Mouse (Mus musculus) heart, postnatal 25 days (tissue): ENCODE measurements around the gene Ino80b. TPM values are rescaled to one million over a fixed set of nuclear protein-coding genes. Genes with fewer than 3 reads are reported as not detected.
A peak's percentile ranks its signal among the peaks of the same experiment; 100 is the strongest.

Experiments used
- DNase-seq: peaks from one replicate; pipeline ENCODE4 v3.0.0; 2022; ENCODE audit warnings: low spot score
- intact Hi-C: fragments of 180-260 bp; cut with DNase I; formaldehyde crosslinking; loops from one replicate; pipeline ENCODE4 v1.15.1; 2025
- microRNA-seq: library from miRNA; unstranded; fragments of <30 nt; microRNA quantifications from one replicate; pipeline ENCODE4 v1.2.0, GENCODE M21; 2022
- total RNA-seq, 2 experiments: library from RNA; stranded (reverse); gene quantifications; 2 replicates each; pipeline ENCODE4 v1.2.3; 2021

Gene Ino80b
- total RNA-seq, 2 experiments from 2014 or later = 7.0 to 12.7 TPM

DNA sequence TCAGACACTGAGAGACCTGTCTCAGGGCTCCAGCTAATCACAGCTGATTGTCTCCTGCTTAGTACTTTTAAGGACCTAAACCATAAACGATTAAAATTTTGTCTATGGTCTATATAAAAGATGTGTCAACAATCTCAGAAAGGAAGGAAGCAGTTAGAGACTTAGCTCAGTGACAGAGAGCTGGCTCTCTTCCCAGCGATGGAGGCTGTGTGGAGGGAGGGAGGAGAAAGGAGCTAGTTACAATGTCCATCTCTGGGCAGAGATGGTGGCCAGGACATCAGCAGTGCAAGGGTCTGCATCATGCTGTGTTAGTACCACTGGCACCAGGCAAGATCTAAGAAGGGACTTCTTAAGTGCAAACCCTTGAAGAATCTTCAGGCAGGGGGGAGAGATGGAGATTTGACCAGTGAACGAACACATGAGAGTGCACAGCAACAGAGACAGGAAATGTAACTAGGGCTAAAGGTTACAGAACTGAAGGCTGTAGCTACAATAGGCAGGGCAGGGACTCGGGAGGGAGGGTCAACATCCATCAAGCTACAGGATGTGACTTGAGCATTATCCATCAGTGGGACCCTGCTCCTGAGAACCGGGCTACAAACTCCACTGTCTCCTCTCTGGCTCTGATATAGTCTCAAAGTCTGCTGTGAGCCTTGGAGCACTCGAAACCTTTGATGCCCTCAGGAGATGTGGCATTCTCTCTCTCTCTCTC is 32.7 kb downstream of the Ino80b start:
- no peak for DNase-seq
- intact Hi-C loops = no loop called here

DNA sequence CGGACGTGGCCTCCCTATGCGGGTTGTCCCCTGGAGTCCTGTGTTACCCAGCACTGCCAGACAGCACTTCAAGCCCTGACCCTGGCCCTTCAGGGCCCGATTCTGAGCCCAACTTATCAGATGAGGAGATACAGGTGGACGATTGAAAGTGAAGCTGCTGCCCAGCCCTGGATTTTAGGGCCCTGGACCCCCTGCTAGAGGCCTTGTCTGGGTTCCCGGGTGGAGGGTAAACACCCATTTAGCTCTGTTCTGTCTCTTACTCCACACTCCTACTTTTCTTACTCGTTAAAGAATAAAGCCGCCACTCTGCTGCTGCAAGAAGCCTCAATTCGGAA is 37.3 kb downstream of the Ino80b start:
- DNase-seq = no peak
- intact Hi-C loops = no loop called here

DNA sequence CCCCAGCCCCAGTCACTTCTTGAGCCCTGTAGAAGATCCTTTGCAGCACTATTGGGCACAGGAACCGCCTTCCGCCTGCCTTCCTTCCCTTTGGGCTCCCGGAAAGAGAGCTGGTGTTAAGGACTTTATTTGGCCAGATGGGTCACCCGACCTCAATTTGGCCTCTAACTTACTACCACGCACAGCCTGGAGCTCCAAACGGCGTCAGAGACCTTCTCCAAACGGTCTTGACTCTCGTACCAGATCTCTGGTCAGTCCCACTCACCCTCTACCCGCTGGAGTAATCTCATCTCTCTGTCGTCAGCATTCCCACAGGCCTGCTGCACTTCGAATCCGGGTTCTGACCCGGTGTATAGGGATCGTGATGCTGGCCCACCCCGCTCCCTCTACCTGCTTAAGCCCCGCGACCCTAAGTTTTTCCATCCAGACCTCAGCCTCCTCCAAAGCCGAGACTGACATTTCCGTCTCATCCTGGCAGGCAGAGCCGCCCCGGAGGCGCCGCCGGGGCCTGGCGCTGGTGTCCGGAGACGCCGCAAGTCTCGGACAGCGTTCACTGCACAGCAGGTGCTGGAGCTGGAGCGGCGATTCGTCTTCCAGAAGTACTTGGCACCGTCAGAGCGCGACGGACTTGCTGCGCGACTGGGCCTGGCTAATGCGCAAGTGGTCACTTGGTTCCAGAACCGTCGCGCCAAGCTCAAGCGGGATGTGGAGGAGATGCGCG is 37.9 kb downstream of the Ino80b start:
- no peak for DNase-seq
- intact Hi-C loops = no loop called here

DNA sequence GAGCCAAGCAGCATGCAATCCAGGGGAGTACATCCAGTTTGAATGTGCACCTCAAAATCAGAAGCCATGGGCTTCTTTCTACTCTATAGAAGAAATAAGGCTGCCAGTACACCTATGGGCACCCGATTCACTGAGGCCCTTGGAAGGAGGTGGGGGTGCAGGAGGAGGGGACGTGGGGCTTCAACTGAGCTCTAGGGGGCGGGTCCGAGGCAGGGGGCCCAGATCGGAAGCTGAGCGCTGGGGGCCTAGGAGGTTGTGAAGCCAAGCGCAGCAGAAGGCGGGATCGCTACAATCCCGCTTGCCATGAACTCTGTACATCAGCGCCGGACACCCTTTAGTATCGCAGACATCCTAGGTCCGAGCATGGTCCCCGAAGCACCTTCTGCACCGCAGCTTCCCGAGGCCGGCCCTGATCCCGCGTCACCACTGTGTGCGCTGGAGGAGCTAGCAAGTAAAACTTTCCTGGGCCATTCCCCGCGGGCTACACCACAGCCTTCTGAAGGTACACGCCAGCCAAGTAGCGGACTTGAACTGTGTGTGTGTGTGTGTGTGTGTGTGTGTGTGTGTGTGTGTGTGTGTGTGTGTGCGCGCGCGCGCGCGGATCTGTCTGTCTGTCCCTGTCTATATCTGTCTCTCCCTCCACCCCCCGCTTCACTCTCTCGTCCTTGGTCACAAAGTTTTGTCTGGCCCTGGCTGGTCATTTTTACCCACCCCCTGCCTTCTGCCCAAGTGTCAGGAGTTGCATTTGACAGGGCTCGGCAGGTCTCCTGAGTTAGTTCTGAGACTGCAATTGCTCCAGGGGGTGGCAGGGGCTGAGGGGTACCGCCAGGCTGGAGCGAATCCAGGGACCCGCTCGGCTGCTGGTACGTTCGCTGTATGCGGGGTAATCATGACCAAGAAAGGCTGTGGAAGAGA is 38.9 kb downstream of the Ino80b start, which contains the start of gene Lbx2:
Gene Lbx2 (plus strand): TSS at position 247 of the 915 bp plus-strand sequence.
- no peak for DNase-seq
- intact Hi-C loops = no loop called here

DNA sequence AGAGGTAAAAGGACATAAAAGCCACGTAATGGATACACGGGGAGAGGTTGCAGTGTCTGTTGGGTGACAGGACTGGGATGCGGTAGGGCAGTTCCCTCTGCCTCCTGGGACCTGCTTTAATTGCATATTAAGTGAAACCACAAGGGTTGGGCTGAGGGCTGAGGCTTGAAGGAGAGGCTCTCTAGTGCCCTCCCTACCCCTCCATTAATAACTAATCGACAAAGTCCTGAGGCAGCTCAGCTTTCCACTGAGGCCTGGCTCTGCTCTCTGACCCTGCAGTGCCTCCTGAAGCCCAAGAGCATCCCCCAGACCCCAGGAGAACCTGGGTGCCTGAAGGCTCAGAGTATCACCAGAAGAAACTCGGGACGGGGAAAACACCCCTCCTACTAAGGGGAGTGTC is 40.8 kb downstream of the Ino80b start:
- intact Hi-C loops = no loop called here
- DNase-seq = no peak

DNA sequence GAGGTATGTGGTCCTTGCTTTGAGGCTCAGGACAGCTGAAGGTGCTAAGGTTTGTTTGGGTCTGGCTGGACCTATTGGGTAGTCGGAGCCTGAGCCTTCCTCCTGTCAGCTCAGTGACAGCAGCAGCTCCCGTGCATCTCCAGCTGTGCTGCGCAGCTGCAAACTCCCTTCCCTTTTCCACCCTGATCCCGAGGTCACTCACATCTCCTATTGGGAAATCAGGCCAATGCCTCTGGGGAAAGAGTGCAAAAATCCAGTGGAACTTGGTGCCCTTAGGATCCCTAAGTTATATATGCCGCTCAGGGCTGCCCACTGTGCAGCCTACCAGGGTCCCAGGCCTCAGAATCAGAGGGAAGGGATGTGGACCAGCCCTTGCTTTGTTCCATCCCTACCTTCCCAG is 41.7 kb downstream of the Ino80b start:
- intact Hi-C loops = no loop called here

DNA sequence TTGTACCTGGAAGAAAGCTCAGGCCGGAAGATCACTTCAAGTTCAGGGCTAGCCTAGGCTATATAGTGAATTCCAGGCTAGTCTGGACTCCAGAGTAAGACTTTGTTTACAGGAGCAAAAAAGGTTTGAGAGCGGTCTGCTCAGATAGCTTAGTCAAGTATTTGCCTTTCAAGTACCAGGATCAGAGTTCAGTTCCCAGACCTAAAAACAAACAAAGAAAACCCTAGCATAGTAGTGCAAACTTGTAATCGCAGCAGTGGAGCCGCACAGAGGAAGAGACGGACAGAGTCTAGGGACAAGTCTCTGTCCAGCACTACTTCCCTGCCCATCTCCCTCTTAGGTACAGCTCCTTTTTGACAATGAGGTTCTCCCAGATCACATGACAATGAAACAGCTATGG is 45.0 kb downstream of the Ino80b start:
- no peak for DNase-seq
- intact Hi-C loops = no loop called here

More for the DNA sequence above, 41.7 kb downstream of the Ino80b start:
- no peak for DNase-seq

DNA sequence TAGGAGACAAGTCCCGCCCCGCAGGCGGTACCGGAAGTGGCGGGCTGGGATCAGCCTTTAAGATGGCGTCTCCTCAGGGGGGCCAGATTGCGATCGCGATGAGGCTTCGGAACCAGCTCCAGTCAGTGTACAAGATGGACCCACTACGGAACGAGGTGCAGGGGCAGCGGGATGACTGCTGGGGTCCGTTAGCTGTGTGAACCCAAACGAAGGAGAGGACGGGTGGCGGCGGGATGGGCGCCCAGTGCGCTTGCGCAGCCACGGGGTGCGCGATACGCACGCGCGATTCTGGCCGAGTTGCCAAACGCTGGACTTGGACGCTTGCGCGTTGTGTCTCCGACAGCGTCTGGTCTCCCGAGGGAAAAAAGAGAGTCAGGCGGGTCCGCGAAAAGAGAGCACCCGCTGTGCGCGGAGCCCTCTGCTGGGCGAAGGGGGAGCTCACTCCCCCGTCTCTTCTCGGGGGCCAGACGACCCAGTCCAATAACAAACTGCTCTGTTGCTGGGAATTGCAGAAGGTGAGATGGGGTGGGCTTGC is 46.8 kb downstream of the Ino80b start:
- DNase-seq = peak; percentile 98
- intact Hi-C loops = no loop called here

DNA sequence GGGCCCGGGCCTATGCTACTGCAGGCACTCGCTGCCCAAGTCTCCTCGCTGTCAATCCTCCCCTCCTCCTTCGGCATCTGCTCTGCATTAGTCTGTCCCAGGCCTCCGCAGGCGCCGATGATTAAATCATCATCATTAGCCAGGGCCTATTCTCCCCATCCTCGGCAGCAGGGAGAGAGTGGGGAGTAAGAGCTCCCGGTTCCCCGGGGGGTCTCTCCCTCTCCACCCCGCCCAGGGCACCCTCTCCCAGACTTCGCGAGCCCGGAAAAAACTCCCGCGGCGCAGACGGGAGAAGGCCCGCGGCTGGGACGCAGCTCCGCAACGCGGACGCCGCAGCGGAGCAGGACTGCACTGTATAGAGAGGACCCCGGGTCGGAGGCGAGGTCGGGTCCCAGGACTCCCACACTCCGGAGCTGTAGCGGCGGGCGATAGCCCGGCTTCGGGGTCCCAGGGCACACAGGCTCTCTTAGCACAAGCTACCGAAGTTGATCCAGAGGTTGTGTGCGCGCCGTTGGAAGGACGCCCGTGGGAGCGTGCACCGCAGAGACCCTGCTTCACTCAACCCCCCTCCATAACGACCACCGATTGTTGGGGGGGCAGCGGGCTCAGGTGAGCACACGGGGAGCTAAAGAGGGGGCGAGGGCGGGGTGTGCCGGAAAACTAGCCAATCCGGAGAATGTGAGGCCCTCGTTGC is 47.5 kb downstream of the Ino80b start, which contains the start of gene Pcgf1:
Gene Pcgf1 (plus strand): TSS at position 240 of the 694 bp plus-strand sequence.
- intact Hi-C loops = loop anchor here (2.0 kb wide), 1 partner anchor 81 kb away; no protein-coding TSS in a partner anchor
- DNase-seq = no peak

DNA sequence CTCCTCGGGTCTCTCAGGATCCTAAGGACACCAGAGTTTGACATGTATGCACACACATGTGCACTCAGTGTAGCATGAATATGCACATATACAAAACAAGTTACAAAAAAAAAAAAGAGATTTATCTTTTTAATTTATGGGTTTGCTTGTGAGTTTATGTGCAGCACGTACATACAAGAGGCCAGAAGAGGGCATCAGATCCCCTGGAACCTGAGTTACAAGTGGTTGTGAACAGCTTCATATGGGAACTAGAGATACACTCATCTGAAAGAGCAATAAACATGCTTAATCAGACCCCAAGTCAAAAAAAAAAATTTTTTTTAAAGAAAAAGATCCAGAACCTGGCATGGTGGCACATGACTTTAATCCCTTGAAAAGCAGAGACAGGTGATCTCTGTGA is 50.3 kb downstream of the Ino80b start:
- DNase-seq = no peak
- intact Hi-C loops = no loop called here

Small RNA genes lying within 50 kb of the gene (microRNA-seq; reads per million reads assigned to microRNA genes)
- gene Mir3470a = not detected

Other genes with a start within 250 kb of the Ino80b start
- under 1 TPM; 0.34 to 0.47 TPM for gene Sema4f, start 185.7 kb downstream of the Ino80b start, total RNA-seq
- gene M1ap, start 178.5 kb downstream of the Ino80b start, total RNA-seq = under 1 TPM in 1 of 2 experiments, not detected in 1; 0.17 TPM
- gene Dok1, start 92.0 kb downstream of the Ino80b start, total RNA-seq = 1 to 10 TPM; 2.9 to 3.2 TPM
- gene Loxl3, start 91.3 kb downstream of the Ino80b start, total RNA-seq = 1 to 10 TPM; 2.0 to 4.2 TPM
- 10 to 100 TPM; 65.5 to 73.0 TPM for gene Aup1, start 70.9 kb downstream of the Ino80b start, total RNA-seq
- 10 to 100 TPM; 31.8 to 33.9 TPM for gene Htra2, start 70.2 kb downstream of the Ino80b start, total RNA-seq
- under 1 TPM; 0.36 to 0.52 TPM for gene Dqx1, start 67.6 kb downstream of the Ino80b start, total RNA-seq
- gene Tlx2, start 55.1 kb downstream of the Ino80b start, total RNA-seq = not detected
- 1 to 10 TPM; 8.0 to 9.6 TPM for gene Pcgf1, start 47.6 kb downstream of the Ino80b start, total RNA-seq
- gene Lbx2, start 39.1 kb downstream of the Ino80b start, total RNA-seq = 1 to 10 TPM; 1.3 TPM
- gene Ccdc142, start 23.8 kb downstream of the Ino80b start, total RNA-seq = 1 to 10 TPM; 1.4 to 1.7 TPM
- 1 to 10 TPM in 1 of 2 experiments, under 1 TPM in 1; 0.99 to 1.6 TPM for gene Gm42688, start 23.8 kb downstream of the Ino80b start, total RNA-seq
- gene Mrpl53, start 16.4 kb downstream of the Ino80b start, total RNA-seq = 100 to 1,000 TPM; 127 to 151 TPM
- gene Mogs, start 9.9 kb downstream of the Ino80b start, total RNA-seq = 1 to 10 TPM; 8.4 to 9.0 TPM
- gene Wbp1, start 3.9 kb downstream of the Ino80b start, total RNA-seq = 10 to 100 TPM; 72.5 to 74.0 TPM
- gene Rtkn, start 10.0 kb upstream of the Ino80b start, total RNA-seq = 1 to 10 TPM; 2.8 to 5.4 TPM
- 1 to 10 TPM; 1.0 to 2.3 TPM for gene Wdr54, start 31.0 kb upstream of the Ino80b start, total RNA-seq
- gene 1700003E16Rik, start 31.0 kb upstream of the Ino80b start, total RNA-seq = under 1 TPM in 1 of 2 experiments, not detected in 1; 0.17 TPM
- gene Dctn1, start 40.5 kb upstream of the Ino80b start, total RNA-seq = 100 to 1,000 TPM; 134 to 136 TPM
- gene Slc4a5, start 94.4 kb upstream of the Ino80b start, total RNA-seq = not detected
- 1 to 10 TPM; 2.4 to 2.6 TPM for gene Mthfd2, start 200.5 kb upstream of the Ino80b start, total RNA-seq
- gene Mob1a, start 200.6 kb upstream of the Ino80b start, total RNA-seq = 10 to 100 TPM; 24.9 to 25.0 TPM
- gene Bola3, start 223.7 kb upstream of the Ino80b start, total RNA-seq = 100 to 1,000 TPM; 371 to 393 TPM